11 mouse cellular contexts compared by ENCODE assay signal in the genomic region with DNA sequence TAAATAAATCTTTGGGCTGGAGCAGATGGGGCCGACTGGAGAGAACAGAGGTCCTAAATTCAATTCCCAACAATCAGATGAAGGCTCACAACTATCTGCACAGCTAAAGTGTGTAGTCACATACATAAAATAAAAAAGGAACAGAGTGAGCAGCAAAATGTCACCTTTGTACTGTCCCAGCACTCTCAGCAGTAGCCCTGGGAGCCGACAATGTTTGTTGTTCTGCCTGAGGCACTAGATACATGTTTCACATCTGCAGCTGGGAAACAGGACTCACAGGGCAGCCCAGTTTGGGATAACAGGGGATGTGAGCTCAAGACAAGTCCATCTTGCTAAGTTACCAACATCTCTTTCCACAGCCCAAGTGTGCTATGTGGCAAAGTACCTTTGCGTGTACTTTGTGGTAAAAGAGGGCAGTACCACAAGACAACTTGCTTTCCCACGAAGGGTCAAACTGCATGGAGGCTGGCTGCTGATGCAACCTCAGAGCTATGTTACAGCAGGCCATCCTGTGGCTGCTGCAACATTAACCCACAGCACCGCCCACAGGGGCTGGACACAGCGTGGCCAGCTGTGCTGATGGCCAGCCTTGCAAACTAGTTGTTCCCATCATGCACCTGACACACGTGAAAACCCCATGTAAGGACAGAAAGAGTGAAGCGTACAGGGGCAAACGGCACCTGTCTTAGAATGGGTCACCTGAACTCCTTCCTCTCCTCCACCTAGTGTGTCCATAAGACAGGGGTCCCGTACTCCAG. TPM values are rescaled to one million over a fixed set of nuclear protein-coding genes. Genes with fewer than 3 reads are reported as not detected.
DNase-seq lines count a peak whose midpoint lies in the region; ATAC-seq lines count a peak whose summit lies in the region.
"Had no signal": no experiment of that assay in that cellular context is flagged by ENCODE, and none has a peak within 500 bp of the region (broad histone marks: within the 10 kb centered on the region; RNA-seq: fewer than 3 reads in every experiment).

No protein-coding gene starts in this region.

- peak; percentile 14 for DNase-seq in brain, adult 2 months (ENCODE audit: low read depth, low spot score)
- DNase-seq in kidney, postnatal 25 days, result peak; percentile 31 to 73
- DNase-seq in thymus, postnatal 36 days, result no peak
- no peak for DNase-seq in thymus, postnatal 0 days (ENCODE audit: low spot score)

- H3K36me3 ChIP-seq in intestine, embryonic 16.5 days (ENCODE audit: control insufficient read depth, insufficient read depth, low read length), result peaks cover 15% of the 10 kb centered on the region
- peaks cover 42% of the 10 kb centered on the region for H3K36me3 ChIP-seq in intestine, embryonic 15.5 days
- peaks cover 18% of the 10 kb centered on the region for H3K36me3 ChIP-seq in hindbrain, embryonic 16.5 days (ENCODE audit: control insufficient read depth, insufficient read depth, low read length)

- H3K4me1 ChIP-seq in intestine, embryonic 16.5 days (ENCODE audit: control insufficient read depth, insufficient read depth, low read length), result 0 out of 2 replicates have a peak, but pooled peaks cover 4% of the 10 kb centered on the region
- H3K4me1 ChIP-seq in intestine, embryonic 15.5 days (replicated peaks), result no peaks in the 10 kb centered on the region
- no peaks in the 10 kb centered on the region for H3K4me1 ChIP-seq in hindbrain, embryonic 16.5 days (ENCODE audit: control insufficient read depth, insufficient read depth, low read depth, low read length)
- H3K4me1 ChIP-seq: midbrain, embryonic 12.5 days had no signal

- no peak overlapping the region for H3K27ac ChIP-seq in intestine, embryonic 16.5 days (ENCODE audit: low read length)
- no peak overlapping the region for H3K27ac ChIP-seq in intestine, embryonic 15.5 days
- no peak overlapping the region for H3K27ac ChIP-seq in hindbrain, embryonic 16.5 days (ENCODE audit: low read depth, low read length)
- H3K27ac ChIP-seq: heart, embryonic 10.5 days; midbrain, embryonic 12.5 days had no signal

- H3K9ac ChIP-seq in intestine, embryonic 16.5 days (ENCODE audit: low read depth, low read length), result no peak overlapping the region
- H3K9ac ChIP-seq in intestine, embryonic 15.5 days, result no peak overlapping the region
- H3K9ac ChIP-seq in hindbrain, embryonic 16.5 days (ENCODE audit: low read depth, low read length), result no peak overlapping the region
- H3K9ac ChIP-seq: midbrain, embryonic 12.5 days had no signal

- 77% methylated on average over 10 of the region's 10 CpGs for WGBS in intestine, embryonic 16.5 days
- 76% methylated on average over 10 of the region's 10 CpGs for WGBS in intestine, embryonic 15.5 days
- WGBS in hindbrain, embryonic 16.5 days, result 84% methylated on average over 10 of the region's 10 CpGs

- peak; percentile 44 for ATAC-seq in intestine, embryonic 16.5 days
- no peak for ATAC-seq in intestine, embryonic 15.5 days
- peak; percentile 31; the same call in 1 of the 2 replicates for ATAC-seq in monocyte, adult 5-6 weeks (replicated peaks; ENCODE audit: insufficient number of reproducible peaks, low FRiP score, low TSS enrichment, poor library complexity, severe bottlenecking)
- ATAC-seq in hindbrain, embryonic 16.5 days, result no peak

- H3K27me3 ChIP-seq in intestine, embryonic 16.5 days (replicated peaks; ENCODE audit: control insufficient read depth, insufficient read depth, low read length), result no peaks in the 10 kb centered on the region
- H3K27me3 ChIP-seq in intestine, embryonic 15.5 days (replicated peaks), result no peaks in the 10 kb centered on the region
- no peaks in the 10 kb centered on the region for H3K27me3 ChIP-seq in hindbrain, embryonic 16.5 days (replicated peaks; ENCODE audit: control insufficient read depth, insufficient read depth, low read length)
- H3K27me3 ChIP-seq: midbrain, embryonic 12.5 days had no signal

- no peak overlapping the region for H3K4me3 ChIP-seq in intestine, embryonic 16.5 days (ENCODE audit: low read length)
- H3K4me3 ChIP-seq in intestine, embryonic 15.5 days (replicated peaks), result no peak overlapping the region
- no peak overlapping the region for H3K4me3 ChIP-seq in hindbrain, embryonic 16.5 days (ENCODE audit: low read length)
- H3K4me3 ChIP-seq: erythroblast, embryonic 14.5 days; heart, embryonic 10.5 days; midbrain, embryonic 12.5 days had no signal

- H3K9me3 ChIP-seq in intestine, embryonic 16.5 days (ENCODE audit: control insufficient read depth, low read length), result no peaks in the 10 kb centered on the region
- H3K9me3 ChIP-seq in intestine, embryonic 15.5 days, result no peaks in the 10 kb centered on the region
- H3K9me3 ChIP-seq in hindbrain, embryonic 16.5 days (ENCODE audit: control insufficient read depth, low read length), result no peaks in the 10 kb centered on the region
- H3K9me3 ChIP-seq: heart, embryonic 10.5 days; midbrain, embryonic 12.5 days had no signal

- H3K4me2 ChIP-seq in intestine, embryonic 16.5 days (ENCODE audit: low read depth, low read length), result no peak overlapping the region
- no peak overlapping the region for H3K4me2 ChIP-seq in intestine, embryonic 15.5 days (replicated peaks)
- no peak overlapping the region for H3K4me2 ChIP-seq in hindbrain, embryonic 16.5 days (ENCODE audit: low read length)
- H3K4me2 ChIP-seq: midbrain, embryonic 12.5 days had no signal

RNA-seq across cellular contexts. Expression of a gene that starts 15.5 kb away (rescaled TPM):
- polyA plus RNA-seq in intestine, embryonic 16.5 days (2015; fragmentation: Nextera tagmentation; extraction: Ambion mirVana), result 9.1 and 10.1 TPM in 2 replicates
- 14.1 and 15.0 TPM in 2 replicates for polyA plus RNA-seq in intestine, embryonic 15.5 days (2015; fragmentation: Nextera tagmentation; extraction: Ambion mirVana)
- 45.5 to 87.7 TPM (median 46.5 TPM) in 3 replicates for total RNA-seq in monocyte, adult 5-6 weeks (2017)
- polyA plus RNA-seq in hindbrain, embryonic 16.5 days (2015; fragmentation: Nextera tagmentation; extraction: Ambion mirVana), result 12.6 and 13.6 TPM in 2 replicates
- polyA plus RNA-seq in thymus, postnatal 0 days (2015; fragmentation: Nextera tagmentation; extraction: Ambion mirVana), result 12.0 and 14.6 TPM in 2 replicates

Comparison
In these comparisons a context has a peak if more than half of its experiments do, and no peak if none do; other contexts are left out.
1. ATAC-seq: peak in intestine, embryonic 16.5 days (single experiment) and monocyte, adult 5-6 weeks (single experiment); none in intestine, embryonic 15.5 days (single experiment) and hindbrain, embryonic 16.5 days (single experiment).
2. DNase-seq: peak in brain, adult 2 months (single experiment) and kidney, postnatal 25 days (2 of 2); none in thymus, postnatal 36 days (0 of 2) and thymus, postnatal 0 days (single experiment).